Mouse (Mus musculus): ENCODE results near the gene Camsap3.
"Not testable (repeated sequence)": the region's sequence is repeated elsewhere in the genome, so short reads cannot be mapped to it uniquely, and the experiment has no call there.

The Camsap3 gene

GRCm38 (mm10) chr8:3586993-3587390 lies at the start of gene Camsap3:
Gene Camsap3, plus strand, starts transcription at chr8:3587293.
- DNase-seq (ENCODE audit: low spot score in 2 of 2) = no peak

- no peak for DNase-seq (ENCODE audit: low spot score in 2 of 2)
These were observed 49.4 kb upstream of the Camsap3 start for GRCm38 (mm10) chr8:3537666-3538065.

- DNase-seq (ENCODE audit: low spot score in 2 of 2) = no peak
These were observed 47.9 kb upstream of the Camsap3 start for GRCm38 (mm10) chr8:3539146-3539545.

- no peak for DNase-seq (ENCODE audit: low spot score in 2 of 2)
These were observed 47.0 kb upstream of the Camsap3 start for GRCm38 (mm10) chr8:3540076-3540475.

- no peak for DNase-seq (ENCODE audit: low spot score in 2 of 2)
These were observed 40.6 kb upstream of the Camsap3 start for GRCm38 (mm10) chr8:3546511-3546910.

- DNase-seq (ENCODE audit: low spot score in 2 of 2) = no peak
These were observed 34.9 kb upstream of the Camsap3 start for GRCm38 (mm10) chr8:3552240-3552639.

GRCm38 (mm10) chr8:3556114-3556513 lies 31.0 kb upstream of the Camsap3 start:
- DNase-seq (ENCODE audit: low spot score in 2 of 2) = no peak

- no peak for DNase-seq (ENCODE audit: low spot score in 2 of 2)
These were observed 19.3 kb upstream of the Camsap3 start, which contains the start of gene C330021F23Rik for GRCm38 (mm10) chr8:3567641-3568371. Gene C330021F23Rik, plus strand, starts transcription at chr8:3567990.

GRCm38 (mm10) chr8:3568378-3568777 lies 18.7 kb upstream of the Camsap3 start:
- no peak for DNase-seq (ENCODE audit: low spot score in 2 of 2)

- DNase-seq (ENCODE audit: low spot score in 2 of 2) = no peak
These were observed 17.3 kb upstream of the Camsap3 start for GRCm38 (mm10) chr8:3569784-3570183.

- no peak for DNase-seq (ENCODE audit: low spot score in 2 of 2)
These were observed 12.5 kb upstream of the Camsap3 start for GRCm38 (mm10) chr8:3574546-3574945.

- no peak for DNase-seq (ENCODE audit: low spot score in 2 of 2)
These were observed 10.7 kb upstream of the Camsap3 start for GRCm38 (mm10) chr8:3576211-3576960.

- no peak for DNase-seq (ENCODE audit: low spot score in 2 of 2)
These were observed 7.4 kb upstream of the Camsap3 start for GRCm38 (mm10) chr8:3579390-3580364.

- not testable (repeated sequence) for DNase-seq (ENCODE audit: low spot score in 2 of 2)
These were observed 5.1 kb upstream of the Camsap3 start for GRCm38 (mm10) chr8:3581961-3582360.

GRCm38 (mm10) chr8:3586452-3586851 lies 641 bp upstream of the Camsap3 start:
- no peak for DNase-seq (ENCODE audit: low spot score in 2 of 2)

- peak in 1 of 2 experiments; percentile 32 for DNase-seq (ENCODE audit: low spot score in 2 of 2)
These were observed 531 bp downstream of the Camsap3 start for GRCm38 (mm10) chr8:3587391-3588257.

- no peak for DNase-seq (ENCODE audit: low spot score in 2 of 2)
These were observed 1.2 kb downstream of the Camsap3 start for GRCm38 (mm10) chr8:3588258-3588633.

- DNase-seq (ENCODE audit: low spot score in 2 of 2) = no peak
These were observed 6.4 kb downstream of the Camsap3 start for GRCm38 (mm10) chr8:3593470-3593869.

- no peak for DNase-seq (ENCODE audit: low spot score in 2 of 2)
These were observed 7.4 kb downstream of the Camsap3 start for GRCm38 (mm10) chr8:3594466-3594865.

GRCm38 (mm10) chr8:3598054-3598453 lies 11.0 kb downstream of the Camsap3 start:
- DNase-seq (ENCODE audit: low spot score in 2 of 2) = no peak

- no peak for DNase-seq (ENCODE audit: low spot score in 2 of 2)
These were observed 12.1 kb downstream of the Camsap3 start for GRCm38 (mm10) chr8:3599219-3599618.
